Mouse (Mus musculus) heart, embryonic 13.5 days (tissue): ENCODE measurements around the gene Fate1. TPM values are rescaled to one million over a fixed set of nuclear protein-coding genes. Genes with fewer than 3 reads are reported as not detected.
"Not testable (repeated sequence)": the region's sequence is repeated elsewhere in the genome, so short reads cannot be mapped to it uniquely, and the experiment has no call there.

Source experiments
- ATAC-seq: fragments of 200-750 bp; cut with Nextera tagmentation; 2 replicates; pipeline ENCODE4 v1.8.0; 2017; ENCODE audit warnings: moderate TSS enrichment; ENCODE audit not compliant: insufficient number of reproducible peaks, low FRiP score, low TSS enrichment; ENCODE audit errors: extremely low read depth
- H3K27ac ChIP-seq: fragments of 300-500 bp; sonication (generic); replicated peaks from 2 replicates; pipeline ENCODE4 v1.5.1; 2015; ENCODE audit warnings: moderate library complexity, mild to moderate bottlenecking, inconsistent platforms
- H3K27me3 ChIP-seq: fragments of 300-500 bp; sonication (generic); replicated peaks from 2 replicates; pipeline ENCODE4 v1.6.1; 2015; ENCODE audit warnings: mild to moderate bottlenecking, inconsistent platforms
- H3K36me3 ChIP-seq: fragments of 300-500 bp; sonication (generic); 2 replicates; pipeline ENCODE4 v1.6.1; 2015; ENCODE audit warnings: mild to moderate bottlenecking, inconsistent platforms
- H3K4me1 ChIP-seq: fragments of 300-500 bp; sonication (generic); 2 replicates; pipeline ENCODE4 v1.6.1; 2015; ENCODE audit warnings: inconsistent platforms
- H3K4me2 ChIP-seq: fragments of 300-500 bp; sonication (generic); 2 replicates; pipeline ENCODE4 v1.6.1; 2015; ENCODE audit warnings: inconsistent platforms, mild to moderate bottlenecking, moderate library complexity
- H3K4me3 ChIP-seq: fragments of 300-500 bp; sonication (generic); 2 replicates; pipeline ENCODE4 v1.5.1; 2015; ENCODE audit warnings: moderate library complexity, mild to moderate bottlenecking, inconsistent platforms
- H3K9ac ChIP-seq: fragments of 300-500 bp; sonication (generic); 2 replicates; pipeline ENCODE4 v1.6.1; 2015; ENCODE audit warnings: inconsistent platforms, mild to moderate bottlenecking, moderate library complexity
- H3K9me3 ChIP-seq: fragments of 300-500 bp; sonication (generic); 2 replicates; pipeline ENCODE4 v1.6.1; 2016; ENCODE audit warnings: inconsistent platforms
- WGBS: fragments of 180-500 bp; shearing (Covaris S2); methylation state at CpG from one replicate; pipeline ENCODE4 v1.1.7; 2015; ENCODE audit warnings: mixed read lengths; 5-methylcytosine and 5-hydroxymethylcytosine counted together
- polyA plus RNA-seq: library from polyadenylated mRNA; unstranded; fragments of >200 nt; fragmentation: Nextera tagmentation; extraction: Ambion mirVana; gene quantifications from 2 replicates; pipeline ENCODE4 v1.2.1, GENCODE M21; 2015

Fate1 gene
- 0.17 TPM in 1 of 2 replicates, not detected in the other for polyA plus RNA-seq

DNA sequence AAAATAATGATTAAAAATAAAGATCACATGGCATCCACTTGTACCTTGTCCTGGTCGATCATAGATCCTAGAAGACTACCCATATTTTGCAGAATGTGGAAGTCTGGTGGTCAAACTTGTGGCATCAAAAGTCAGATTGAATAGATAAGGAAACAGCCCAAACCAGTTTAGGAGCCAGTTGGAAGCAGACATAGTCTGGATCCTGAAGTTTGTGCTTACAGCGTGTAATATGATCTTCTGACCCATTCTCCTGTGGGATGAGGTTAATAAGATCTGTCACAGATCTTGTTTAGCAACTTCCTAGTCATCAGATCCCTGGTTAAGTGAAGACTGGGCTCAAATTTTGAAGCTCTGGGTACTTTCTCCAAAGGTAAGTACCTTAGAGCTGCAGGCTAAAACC, at the start of gene Fate1:
TSS of gene Fate1 (plus strand) at position 301 of the 400 bp plus-strand sequence.
- H3K9ac ChIP-seq, result no peak within 1 kb of the TSS
- no peak within 1 kb of the TSS for H3K27ac ChIP-seq
- H3K36me3 ChIP-seq, result no peaks in the 10 kb centered on the region
- H3K4me1 ChIP-seq, result no peaks in the 10 kb centered on the region
- ATAC-seq, result no peak
- H3K27me3 ChIP-seq, result no peaks in the 10 kb centered on the region
- H3K4me3 ChIP-seq, result no peak within 1 kb of the TSS
- no peak within 1 kb of the TSS for H3K4me2 ChIP-seq
- WGBS, result 68% methylated on average over 2 of the region's 2 CpGs
- no peaks in the 10 kb centered on the region for H3K9me3 ChIP-seq

DNA sequence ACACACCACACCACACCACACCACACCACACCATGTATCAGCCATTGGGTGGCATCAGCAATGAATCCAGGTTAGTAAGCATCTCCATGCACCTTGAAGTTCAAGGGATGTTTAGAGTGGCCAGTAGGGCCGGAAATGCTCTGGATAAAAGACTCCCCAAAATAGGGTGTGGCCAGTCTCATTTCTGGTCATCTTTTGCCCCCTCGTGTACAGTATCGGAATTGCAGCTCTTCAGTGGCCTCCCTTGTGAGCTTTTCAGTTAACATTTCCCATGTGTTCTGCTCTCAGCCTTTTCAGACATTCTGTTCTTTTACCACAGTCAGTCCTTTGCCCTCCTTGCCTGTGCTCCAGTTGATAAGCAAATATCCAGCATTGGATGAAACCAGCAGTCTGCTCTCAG, 26.2 kb upstream of the Fate1 start:
- WGBS, result 11% methylated on average over 3 of the region's 3 CpGs
- H3K36me3 ChIP-seq, result no peaks in the 10 kb centered on the region
- H3K4me1 ChIP-seq, result no peaks in the 10 kb centered on the region
- no peaks in the 10 kb centered on the region for H3K9me3 ChIP-seq
- no peak overlapping the region for H3K4me3 ChIP-seq
- no peak overlapping the region for H3K27ac ChIP-seq
- no peak overlapping the region for H3K9ac ChIP-seq
- no peak overlapping the region for H3K4me2 ChIP-seq
- ATAC-seq, result no peak
- peaks cover 17% of the 10 kb centered on the region for H3K27me3 ChIP-seq

DNA sequence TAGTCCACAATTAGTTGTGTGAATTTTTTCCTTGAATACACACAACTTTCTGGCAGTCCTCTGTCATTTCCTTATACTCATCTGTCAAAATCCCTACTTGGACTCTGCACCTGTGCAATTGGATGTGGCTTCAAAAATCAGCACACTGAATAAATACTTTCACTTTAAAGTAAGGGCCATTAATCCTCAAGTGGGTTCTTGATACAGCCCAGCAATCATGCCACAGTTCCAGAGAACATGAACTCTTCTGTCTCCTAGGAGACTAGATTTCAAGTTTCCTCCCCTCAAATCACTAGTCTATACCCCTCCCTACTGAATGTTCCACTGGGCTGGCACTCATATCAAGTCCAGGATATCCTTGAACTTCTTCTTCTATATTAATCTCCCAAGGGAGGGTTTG, 14.4 kb upstream of the Fate1 start:
- no peaks in the 10 kb centered on the region for H3K4me1 ChIP-seq
- no peak overlapping the region for H3K9ac ChIP-seq
- ATAC-seq, result no peak
- H3K27ac ChIP-seq, result no peak overlapping the region
- H3K36me3 ChIP-seq, result no peaks in the 10 kb centered on the region
- peaks cover 31% of the 10 kb centered on the region for H3K27me3 ChIP-seq
- H3K9me3 ChIP-seq, result no peaks in the 10 kb centered on the region
- no peak overlapping the region for H3K4me2 ChIP-seq
- H3K4me3 ChIP-seq, result no peak overlapping the region

DNA sequence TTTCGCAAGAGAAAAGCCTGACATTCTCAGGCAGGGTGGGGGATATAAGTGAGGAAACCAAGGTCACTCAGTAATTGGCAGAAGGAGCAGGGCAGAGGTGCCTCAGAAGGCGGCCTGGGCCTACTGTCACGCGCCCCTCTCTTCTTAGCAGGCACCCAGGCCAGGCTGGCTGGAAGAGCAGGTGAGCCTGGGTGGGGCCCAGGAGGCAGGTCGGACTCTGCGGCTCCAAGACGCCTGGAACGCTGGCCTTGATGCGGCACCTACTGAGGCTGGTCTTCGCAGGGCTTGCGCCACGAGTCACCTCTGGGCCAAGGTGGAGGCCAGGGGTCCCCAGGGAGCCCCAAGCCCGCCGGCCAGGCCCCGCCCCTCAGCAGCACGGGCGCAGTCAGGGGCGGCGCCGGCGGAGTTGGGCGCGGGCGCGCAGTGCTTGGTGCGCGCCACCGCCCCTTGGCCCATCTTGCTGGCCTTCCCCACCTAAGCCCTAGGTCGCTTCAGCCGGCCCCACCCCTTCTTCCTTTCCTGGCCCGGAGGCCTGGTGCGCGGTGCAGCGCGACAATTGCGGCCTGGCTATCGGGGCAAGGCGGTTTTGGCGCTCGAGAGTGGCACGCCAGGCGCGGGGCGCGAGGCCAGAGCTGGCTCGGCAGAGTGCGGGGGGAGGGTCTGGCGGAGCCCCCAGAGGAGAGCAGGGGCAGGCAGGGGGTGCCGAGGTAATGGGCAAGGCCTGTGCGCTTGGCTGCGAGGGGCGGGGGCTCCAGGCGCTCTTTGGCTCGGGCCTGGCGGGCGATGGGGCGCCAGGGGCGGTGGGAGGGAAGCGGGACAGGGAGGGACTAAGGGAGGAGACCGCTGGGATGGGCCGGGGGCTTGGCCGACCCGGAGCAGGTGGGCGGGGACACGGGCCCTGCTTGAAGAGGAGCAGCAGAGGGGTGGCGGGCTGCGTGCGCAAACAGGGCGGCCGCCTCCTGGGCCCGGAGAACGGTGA, 10.4 kb upstream of the Fate1 start, which contains the start of gene Prrg3:
TSS of gene Prrg3 (plus strand) at position 552 of the 979 bp plus-strand sequence.
- peak within 1 kb of the TSS; percentile 76 for H3K4me2 ChIP-seq
- no peak within 1 kb of the TSS for H3K27ac ChIP-seq
- peak within 1 kb of the TSS; percentile 56 for H3K4me3 ChIP-seq
- no peaks in the 10 kb centered on the region for H3K4me1 ChIP-seq
- H3K9me3 ChIP-seq, result no peaks in the 10 kb centered on the region
- 16% methylated on average over 55 of the region's 72 CpGs for WGBS
- peak within 1 kb of the TSS; percentile 75 for H3K9ac ChIP-seq
- peaks cover 42% of the 10 kb centered on the region for H3K27me3 ChIP-seq
- H3K36me3 ChIP-seq, result no peaks in the 10 kb centered on the region
- peak; percentile 72 for ATAC-seq

DNA sequence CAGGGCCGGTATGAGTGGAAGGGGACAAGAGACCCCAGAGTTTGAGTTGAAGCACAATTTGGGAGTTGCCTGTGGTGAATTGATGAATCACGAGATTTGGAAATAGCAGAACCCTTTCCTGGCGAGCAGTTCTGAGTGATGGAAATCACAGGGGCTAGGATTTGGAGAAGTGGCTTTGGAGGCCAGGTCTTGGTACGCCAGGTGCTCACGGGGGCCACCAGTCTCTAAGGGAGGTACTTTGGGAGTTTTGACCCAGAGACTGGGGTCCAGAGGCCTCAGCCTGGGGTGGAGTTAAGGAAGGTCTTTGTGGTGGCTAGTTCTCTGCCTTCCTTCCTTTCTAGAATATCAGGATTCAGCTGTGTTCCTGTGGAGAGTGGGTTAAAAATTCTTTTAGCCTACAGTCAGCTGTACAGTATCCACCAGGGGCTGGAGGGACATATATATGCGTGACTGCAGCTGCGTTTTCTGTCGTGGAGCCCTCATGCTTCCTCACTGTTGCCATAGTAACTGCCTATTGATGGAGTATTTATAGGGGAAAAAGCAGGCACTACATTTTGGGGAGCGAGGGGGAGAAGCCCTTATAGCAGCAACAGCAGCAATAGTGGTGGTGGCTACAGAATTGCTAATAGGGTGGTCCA, 9.4 kb upstream of the Fate1 start:
- Histone ChIP-seq H3K27me3 (peaks cover 42% of the 10 kb centered on the region), H3K4me2 (peak overlapping the region; percentile 76), H3K36me3 (no peaks in the 10 kb centered on the region), H3K9ac (peak overlapping the region; percentile 75), H3K4me3 (peak overlapping the region; percentile 56), H3K27ac (no peak overlapping the region), H3K4me1 (no peaks in the 10 kb centered on the region), H3K9me3 (no peaks in the 10 kb centered on the region)
- no peak for ATAC-seq
- 41% methylated on average over 9 of the region's 9 CpGs for WGBS

DNA sequence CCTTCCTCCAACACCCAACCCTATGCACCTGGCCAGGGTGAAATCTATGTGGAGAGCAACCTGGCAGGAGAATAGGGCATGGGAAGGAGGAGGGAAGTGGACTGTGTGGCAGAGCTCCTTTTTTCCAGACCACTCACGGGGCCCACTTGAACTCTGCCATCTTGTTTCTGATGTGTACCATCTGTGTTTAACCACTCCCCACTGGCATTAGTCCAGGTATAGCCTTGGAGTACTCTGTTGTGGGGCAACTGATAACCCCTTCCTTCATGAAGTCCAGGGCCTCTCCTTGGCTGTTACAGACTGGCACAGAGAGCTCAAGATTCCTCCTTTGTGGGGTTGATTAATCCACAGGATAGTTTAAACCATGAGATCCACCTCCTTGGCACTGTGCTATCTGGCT, 4.6 kb upstream of the Fate1 start:
- Histone ChIP-seq H3K4me1 (no peaks in the 10 kb centered on the region), H3K27ac (no peak overlapping the region), H3K27me3 (peaks cover 12% of the 10 kb centered on the region), H3K9me3 (no peaks in the 10 kb centered on the region), H3K4me2 (no peak overlapping the region), H3K36me3 (no peaks in the 10 kb centered on the region), H3K9ac (no peak overlapping the region), H3K4me3 (no peak overlapping the region)
- no peak for ATAC-seq
- 53% methylated on average over 1 of the region's 1 CpGs for WGBS

DNA sequence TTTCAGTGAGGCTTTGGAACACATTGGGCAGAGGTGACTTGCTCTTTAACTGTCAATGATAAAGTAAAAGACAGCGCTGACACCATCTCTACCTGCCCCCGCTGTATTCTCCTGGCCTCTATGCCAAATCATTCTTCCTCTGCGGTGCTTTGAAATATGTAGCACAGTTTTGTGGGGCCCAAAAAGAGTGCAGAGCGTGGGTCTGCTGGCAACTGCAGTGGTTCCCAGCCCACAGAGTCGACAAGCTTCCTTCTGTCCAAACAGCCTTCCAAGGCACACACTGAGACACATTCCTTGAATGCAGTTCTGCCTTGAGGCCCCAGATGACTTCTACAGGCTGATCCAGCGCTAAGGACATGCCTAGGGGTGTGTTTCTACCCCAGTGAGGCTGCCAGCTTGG, 4.0 kb upstream of the Fate1 start:
- Histone ChIP-seq H3K4me2 (no peak overlapping the region), H3K27me3 (peaks cover 6% of the 10 kb centered on the region), H3K4me1 (no peaks in the 10 kb centered on the region), H3K9me3 (no peaks in the 10 kb centered on the region), H3K27ac (no peak overlapping the region), H3K36me3 (no peaks in the 10 kb centered on the region), H3K4me3 (no peak overlapping the region), H3K9ac (no peak overlapping the region)
- ATAC-seq, result no peak
- WGBS, result 73% methylated on average over 6 of the region's 6 CpGs

DNA sequence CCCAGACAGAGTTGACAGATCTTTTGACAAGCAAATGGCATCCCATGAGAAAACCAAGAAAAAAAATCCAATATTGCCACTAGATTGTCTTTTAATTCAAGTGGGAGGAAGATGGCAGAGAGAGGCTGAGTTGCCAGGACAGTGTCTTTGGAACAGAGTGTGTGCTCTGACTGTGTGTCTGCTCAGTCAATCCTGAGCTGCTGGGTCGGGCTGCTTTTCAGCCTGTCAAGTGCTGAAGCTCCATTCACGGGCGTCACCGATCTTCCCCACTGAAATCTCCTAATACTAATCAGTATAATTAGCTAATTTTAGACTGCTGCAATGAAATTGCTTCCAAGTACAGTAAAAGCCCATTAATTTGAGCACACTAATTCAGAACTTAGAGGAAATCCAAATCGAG, 1.5 kb upstream of the Fate1 start:
- Histone ChIP-seq H3K4me2 (no peak overlapping the region), H3K27me3 (no peaks in the 10 kb centered on the region), H3K9me3 (no peaks in the 10 kb centered on the region), H3K36me3 (no peaks in the 10 kb centered on the region), H3K4me1 (no peaks in the 10 kb centered on the region), H3K27ac (no peak overlapping the region), H3K9ac (no peak overlapping the region), H3K4me3 (no peak overlapping the region)
- no peak for ATAC-seq
- 47% methylated on average over 5 of the region's 5 CpGs for WGBS

DNA sequence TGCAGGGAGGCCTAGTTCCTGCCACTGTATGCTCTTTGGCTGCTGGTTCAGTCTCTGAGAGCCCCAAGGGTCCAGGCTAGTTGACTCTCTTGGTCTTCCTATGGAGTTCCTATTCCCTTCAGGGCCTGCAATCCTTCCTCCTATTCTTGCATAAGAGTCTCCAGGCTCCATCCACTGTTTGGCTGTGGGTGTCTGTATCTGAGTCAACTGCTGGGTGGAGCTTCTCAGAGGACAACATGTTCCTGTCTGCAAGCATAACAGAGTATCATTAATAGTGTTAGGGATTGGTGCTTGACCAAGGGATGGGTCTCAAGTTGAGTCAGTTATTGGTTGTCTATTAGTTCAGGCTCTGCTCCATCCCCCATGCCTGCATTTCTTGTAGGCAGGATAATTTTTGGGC, 4.9 kb downstream of the Fate1 start:
- not testable (repeated sequence) for H3K27me3 ChIP-seq, H3K9ac ChIP-seq, ATAC-seq

DNA sequence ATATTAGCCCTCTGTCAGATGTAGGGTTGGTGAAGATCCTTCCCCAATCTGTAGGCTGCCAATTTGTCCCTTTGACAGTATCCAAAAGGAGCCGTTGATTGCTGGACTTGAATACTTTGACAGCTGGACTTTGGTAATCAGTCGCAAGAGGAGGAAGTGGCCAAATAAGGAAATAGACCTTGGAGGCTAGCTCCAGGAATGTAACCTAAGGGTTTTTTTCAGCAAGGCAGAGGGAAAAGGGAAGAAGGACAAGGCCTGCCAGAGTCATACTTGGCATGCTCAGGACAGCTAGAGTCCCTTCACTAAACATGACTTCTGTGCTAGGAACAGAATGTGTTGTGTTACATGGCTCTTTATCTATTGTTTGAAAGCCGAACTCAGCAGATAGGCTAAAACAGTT, 7.7 kb downstream of the Fate1 start:
- H3K9me3 ChIP-seq, result no peaks in the 10 kb centered on the region

More for the DNA sequence above, 4.9 kb downstream of the Fate1 start:
- not testable (repeated sequence) for H3K9me3 ChIP-seq, H3K4me3 ChIP-seq, H3K4me2 ChIP-seq, H3K4me1 ChIP-seq, H3K27ac ChIP-seq, H3K36me3 ChIP-seq

DNA sequence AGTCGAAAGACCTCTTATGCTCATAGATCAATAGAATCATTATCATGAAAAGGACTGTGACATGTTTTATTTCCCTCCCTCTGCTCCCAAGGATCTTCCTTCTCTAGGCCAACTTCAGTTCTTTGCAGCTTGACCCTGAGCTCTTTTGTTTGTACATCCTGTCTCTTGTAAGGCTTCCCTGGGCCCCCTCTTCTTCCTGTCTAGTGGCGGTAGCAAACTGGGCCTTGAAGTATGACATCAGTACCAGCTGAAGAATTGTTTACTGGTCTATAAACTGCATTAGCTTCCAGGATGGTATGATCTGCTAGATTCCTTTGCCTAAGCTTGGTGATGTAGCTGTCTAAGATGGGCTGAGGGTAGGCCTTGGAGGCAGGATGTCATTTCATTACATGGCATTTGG, 8.5 kb downstream of the Fate1 start:
- Histone ChIP-seq H3K4me3 (no peak overlapping the region), H3K4me1 (no peaks in the 10 kb centered on the region), H3K27ac (no peak overlapping the region), H3K4me2 (no peak overlapping the region), H3K36me3 (no peaks in the 10 kb centered on the region), H3K9me3 (no peaks in the 10 kb centered on the region), H3K27me3 (no peaks in the 10 kb centered on the region), H3K9ac (no peak overlapping the region)
- no peak for ATAC-seq
- WGBS, result 71% methylated on average over 2 of the region's 2 CpGs

More for the DNA sequence above, 7.7 kb downstream of the Fate1 start:
- no peak for ATAC-seq
- Histone ChIP-seq H3K9ac (no peak overlapping the region), H3K27ac (no peak overlapping the region), H3K4me2 (no peak overlapping the region), H3K4me3 (no peak overlapping the region), H3K27me3 (no peaks in the 10 kb centered on the region), H3K4me1 (no peaks in the 10 kb centered on the region), H3K36me3 (no peaks in the 10 kb centered on the region)
- 22% methylated on average over 3 of the region's 3 CpGs for WGBS
